Mouse (Mus musculus) gastrocnemius, postnatal 36 days (tissue): ENCODE measurements around the gene Olfr213. TPM values are rescaled to one million over a fixed set of nuclear protein-coding genes. Genes with fewer than 3 reads are reported as not detected.
"Not testable (repeated sequence)": the region's sequence is repeated elsewhere in the genome, so short reads cannot be mapped to it uniquely, and the experiment has no call there.

ENCODE experiments used
- DNase-seq, 2 experiments: peaks; one replicate each; pipeline ENCODE4 v3.0.0; 2022
- intact Hi-C: fragments of 180-260 bp; cut with DNase I; formaldehyde crosslinking; loops from one replicate; pipeline ENCODE4 v1.15.1; 2025
- long read RNA-seq, 2 experiments: library from polyadenylated mRNA; stranded (forward); transcript quantifications; one replicate each; pipeline ENCODE4 v2.0.0; 2021
- total RNA-seq, 2 experiments: library from RNA; stranded (reverse); gene quantifications; 2 replicates each; pipeline ENCODE4 v1.2.3; 2021

Olfr213 gene
- total RNA-seq, result not detected
- long read RNA-seq, experiment 1, result 0 reads
- long read RNA-seq, experiment 2, result 0 reads

DNA sequence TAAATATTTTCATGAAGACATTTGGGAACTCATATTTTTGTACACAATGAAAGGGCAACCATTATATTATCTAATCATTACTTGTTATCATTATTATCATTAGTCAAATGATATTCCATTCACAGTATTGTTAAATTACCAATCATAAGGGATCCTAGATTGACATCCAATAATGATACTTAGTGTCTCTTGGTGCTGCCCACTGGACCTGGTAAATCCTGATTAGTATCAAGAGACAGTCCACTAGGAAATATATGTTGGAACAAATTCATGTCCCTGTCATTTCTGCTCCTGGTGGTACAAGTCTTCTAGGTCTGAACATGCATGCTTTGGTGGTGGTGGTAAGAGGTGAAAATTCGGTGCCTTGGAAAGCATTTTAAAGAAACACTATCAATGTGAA is at the start of gene Olfr213:
Gene Olfr213 (plus strand): TSS at position 301 of the 400 bp plus-strand sequence.
- DNase-seq, result no peak
- intact Hi-C loops, result no loop called here

DNA sequence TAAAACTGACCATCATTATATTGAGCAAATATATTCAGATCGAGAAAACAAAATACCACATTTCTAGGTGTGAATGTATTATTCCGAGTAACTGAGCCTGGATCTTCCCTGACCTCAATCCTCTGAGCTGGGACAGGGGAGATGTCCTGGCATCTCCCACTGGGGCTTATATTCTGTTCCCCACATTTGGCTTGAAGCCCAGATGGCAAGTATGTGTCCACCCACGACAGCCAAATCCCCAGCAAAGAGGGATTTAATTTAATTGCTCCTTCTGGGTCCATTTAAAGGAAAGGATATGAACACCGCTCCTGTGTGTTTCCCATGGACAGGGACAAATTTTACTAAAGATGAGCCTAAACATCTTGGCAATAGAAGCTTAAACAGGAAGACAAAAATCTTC is 49.5 kb upstream of the Olfr213 start, which contains the start of gene Olfr211:
Gene Olfr211 (plus strand): TSS at position 301 of the 400 bp plus-strand sequence.
- DNase-seq, result no peak
- intact Hi-C loops, result no loop called here

DNA sequence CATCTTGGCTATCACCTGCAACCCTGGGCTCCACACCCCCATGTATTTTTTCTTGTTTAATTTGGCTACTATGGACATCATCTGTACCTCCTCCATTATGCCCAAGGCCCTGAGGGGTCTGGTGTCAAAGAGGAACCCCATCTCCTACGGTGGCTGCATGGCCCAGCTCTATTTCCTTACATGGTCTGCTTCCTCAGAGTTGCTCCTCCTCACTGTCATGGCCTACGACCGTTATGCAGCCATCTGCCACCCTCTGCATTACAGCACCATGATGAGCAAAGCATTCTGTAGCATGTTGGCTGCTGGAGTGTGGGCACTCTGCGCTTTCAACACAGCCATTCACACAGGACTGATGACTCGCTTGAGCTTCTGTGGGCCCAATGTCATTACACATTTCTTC is 44.5 kb upstream of the Olfr213 start:
- no peak for DNase-seq
- intact Hi-C loops, result no loop called here

DNA sequence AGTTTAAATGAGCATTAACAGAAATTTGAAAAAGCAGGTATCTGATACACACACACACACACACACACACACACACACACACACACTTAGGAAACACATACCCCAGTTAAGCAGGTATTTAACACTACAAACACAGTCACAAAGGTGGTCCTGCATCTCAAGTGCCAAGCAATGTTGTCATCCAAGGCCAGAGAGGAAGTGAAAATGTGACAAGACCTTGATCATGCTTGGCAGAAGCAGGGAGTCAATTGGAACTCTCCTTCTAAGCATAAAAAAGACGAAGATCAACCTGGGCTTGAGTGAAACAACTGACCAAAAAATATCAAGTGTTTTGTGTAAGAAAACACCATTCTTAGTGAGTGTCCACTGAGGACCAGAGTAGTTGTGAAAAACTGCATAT is 42.3 kb upstream of the Olfr213 start:
- intact Hi-C loops, result no loop called here
- no peak for DNase-seq

DNA sequence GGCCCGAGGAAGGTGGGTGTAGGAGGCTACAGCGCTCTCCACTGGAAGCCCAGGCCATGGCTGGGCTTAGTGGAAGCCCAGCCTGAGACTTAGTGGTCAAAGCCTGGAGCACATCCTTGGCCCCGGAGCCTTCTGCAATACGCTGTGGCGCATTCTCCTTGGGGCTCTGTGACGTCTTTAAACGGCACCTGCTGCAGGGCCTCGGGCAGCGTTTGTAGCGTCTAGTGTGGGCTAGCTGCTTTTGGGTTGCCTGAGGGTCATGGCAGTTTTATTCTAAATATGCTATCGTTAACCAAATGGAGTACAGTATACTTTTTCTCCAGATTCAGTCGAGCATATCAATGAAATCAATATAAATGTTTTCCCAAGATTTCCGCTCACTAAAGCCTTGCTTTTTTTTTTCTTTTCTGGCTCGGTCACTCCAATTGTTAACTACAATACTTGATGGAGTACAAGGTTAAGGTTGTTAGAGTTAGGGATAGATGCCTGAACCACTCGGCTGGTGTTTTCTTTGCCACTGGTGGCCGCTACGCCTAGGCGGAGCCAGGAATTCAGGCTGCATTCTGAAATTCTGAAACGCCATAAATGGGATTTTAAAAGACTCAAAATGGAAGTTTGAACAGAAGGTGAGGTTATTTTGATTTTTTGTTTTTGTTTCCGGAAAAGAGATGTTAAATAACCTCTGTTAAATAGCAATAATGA is 31.8 kb upstream of the Olfr213 start, which contains the start of gene Olfr212:
Gene Olfr212 (plus strand): TSS at position 215 of the 702 bp plus-strand sequence.
- intact Hi-C loops, DNase-seq: not testable (repeated sequence)

DNA sequence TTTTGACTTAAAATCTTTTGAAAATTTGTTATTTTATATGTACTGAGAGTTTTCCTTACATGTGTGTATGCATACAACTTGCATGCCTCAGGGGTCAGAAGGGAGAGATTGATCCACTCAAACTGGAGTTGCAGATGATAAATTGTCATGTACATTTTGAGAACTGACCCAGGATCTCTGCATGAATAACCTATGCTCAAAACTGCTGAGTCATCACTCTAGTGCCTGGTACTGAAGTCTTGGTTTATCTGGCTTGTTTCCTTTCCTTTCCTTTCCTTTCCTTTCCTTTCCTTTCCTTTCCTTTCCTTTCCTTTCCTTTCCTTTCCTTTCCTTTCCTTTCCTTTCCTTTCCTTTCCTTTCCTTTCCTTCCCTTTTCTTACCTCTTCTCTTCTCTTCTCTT is 23.4 kb upstream of the Olfr213 start:
- intact Hi-C loops, result no loop called here
- no peak for DNase-seq

DNA sequence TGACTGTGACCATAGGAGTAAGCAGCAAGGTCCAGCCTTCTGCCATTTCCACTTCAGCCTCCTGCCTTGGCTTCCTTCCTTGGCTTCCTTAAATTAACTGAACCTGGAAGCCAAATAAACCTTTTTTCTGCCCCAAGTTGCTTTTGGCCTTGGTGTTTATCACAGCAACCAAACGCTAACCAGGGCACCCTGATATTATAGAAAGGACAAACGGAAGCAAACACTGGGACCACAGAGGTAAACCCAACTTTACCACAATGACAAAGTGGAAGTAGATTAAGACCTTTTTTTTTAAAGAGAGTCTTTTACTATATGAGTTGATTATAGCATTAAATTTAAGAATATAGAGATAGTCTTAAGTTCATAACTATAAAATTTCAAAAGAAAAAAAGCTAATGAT is 4.2 kb downstream of the Olfr213 start:
- no peak for DNase-seq
- intact Hi-C loops, result no loop called here

DNA sequence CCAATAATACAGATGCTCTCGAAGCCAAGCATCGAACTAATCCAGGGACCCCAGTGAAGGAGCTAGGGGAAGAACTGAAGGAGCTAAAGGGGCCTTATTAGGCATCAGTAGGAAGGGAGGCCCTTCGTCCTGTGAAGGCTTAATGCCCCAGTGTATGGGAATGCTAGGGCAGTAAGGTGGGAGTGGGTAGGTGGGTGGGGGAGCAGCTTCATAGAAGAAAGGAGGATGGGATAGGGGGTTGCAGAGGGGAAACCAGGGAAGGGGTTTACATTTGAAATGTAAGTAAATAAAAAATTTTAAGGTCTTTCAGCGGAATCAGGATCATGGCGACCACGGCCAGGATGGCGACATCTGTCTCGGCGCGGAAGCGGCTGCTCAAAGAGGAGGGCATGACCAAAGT is 12.6 kb downstream of the Olfr213 start, which contains the start of gene Gm5580:
Gene Gm5580 (plus strand): TSS at position 301 of the 400 bp plus-strand sequence.
- DNase-seq, intact Hi-C loops: not testable (repeated sequence)

DNA sequence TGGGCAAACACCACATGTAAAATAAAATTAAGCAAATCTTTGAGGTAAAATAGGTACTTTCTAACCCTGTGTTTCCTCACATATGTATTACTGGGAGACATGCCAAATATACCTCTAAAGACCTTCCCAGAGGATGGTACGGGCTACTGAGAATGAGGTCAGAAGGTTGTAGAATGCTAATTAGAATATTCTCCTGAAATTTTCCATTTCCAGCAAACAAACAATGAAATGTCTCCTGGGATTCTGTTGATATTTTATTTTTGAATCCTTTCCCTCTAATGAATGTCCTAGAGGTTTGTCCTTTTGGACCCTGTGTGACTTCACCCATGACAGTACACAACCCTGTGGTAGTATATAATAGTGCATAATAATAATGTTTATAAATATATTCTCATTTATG is 15.7 kb downstream of the Olfr213 start, which contains the start of gene Olfr214:
Gene Olfr214 (plus strand): TSS at position 301 of the 400 bp plus-strand sequence.
- DNase-seq, result no peak
- intact Hi-C loops, result no loop called here

DNA sequence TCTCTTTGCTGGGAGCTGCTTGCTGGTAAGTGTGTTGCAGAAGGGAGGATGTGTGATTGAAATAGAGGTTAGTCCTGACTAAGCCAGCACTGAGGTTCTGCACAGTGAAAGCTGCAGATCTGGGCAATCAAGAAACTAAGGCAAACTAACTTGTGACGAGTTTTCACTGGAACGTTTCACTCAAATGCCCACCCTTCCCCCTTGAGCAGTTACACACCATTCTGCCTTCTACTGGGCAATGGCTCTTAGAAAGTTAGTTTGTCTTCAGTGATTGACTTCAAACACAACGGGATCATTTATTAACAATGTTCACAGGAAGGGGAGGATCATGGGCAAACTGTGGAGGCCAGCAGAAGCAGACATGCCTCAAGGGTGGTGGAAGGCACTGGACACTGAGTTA is 16.7 kb downstream of the Olfr213 start:
- DNase-seq, result no peak
- intact Hi-C loops, result no loop called here

DNA sequence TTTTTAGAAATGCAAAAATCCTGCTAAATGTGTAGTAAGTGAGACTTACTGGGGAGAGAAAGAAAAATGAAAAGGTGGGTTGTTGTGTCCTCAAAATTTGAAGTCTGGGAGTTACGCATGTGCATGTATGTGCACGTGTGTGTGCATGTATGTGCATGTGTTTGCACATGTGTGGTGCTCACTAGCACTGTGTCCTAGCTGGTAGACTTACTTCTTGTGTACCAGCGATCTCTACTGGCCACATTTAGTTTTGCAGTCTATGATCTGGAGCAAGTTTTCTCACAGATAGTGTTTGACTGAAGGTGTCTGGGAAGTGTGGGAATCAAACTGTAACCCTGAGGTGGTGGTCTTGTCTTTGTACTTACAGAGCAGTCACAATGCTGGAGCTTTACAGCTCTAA is 31.6 kb downstream of the Olfr213 start:
- intact Hi-C loops, result no loop called here
- no peak for DNase-seq

DNA sequence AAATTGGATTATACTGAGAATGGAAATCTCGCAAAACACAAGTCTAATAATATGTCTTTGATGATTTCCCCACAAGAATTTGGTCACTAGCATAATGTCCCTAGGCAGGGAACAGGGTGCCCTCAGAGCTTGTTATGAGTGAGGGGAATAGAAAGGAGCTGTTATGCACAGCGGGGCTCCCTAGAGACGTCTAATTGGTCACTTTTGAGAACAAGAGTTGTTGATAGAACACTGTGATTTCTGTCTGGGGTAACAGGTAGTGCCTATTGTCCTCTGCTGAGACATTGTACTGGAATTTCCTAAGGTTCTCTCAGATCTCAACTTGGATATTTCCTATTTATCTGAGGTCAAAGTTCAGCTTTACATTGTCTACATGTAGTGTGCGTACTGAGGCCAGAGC is 45.8 kb downstream of the Olfr213 start, which contains the start of gene Olfr215:
Gene Olfr215 (minus strand): TSS at position 101 of the 400 bp plus-strand sequence.
- intact Hi-C loops, result no loop called here
- no peak for DNase-seq

Other genes starting within 250 kb of the Olfr213 start
- 10 to 100 TPM; 23.4 to 24.9 TPM for gene March8, start 200.4 kb upstream of the Olfr213 start, total RNA-seq
- under 1 TPM; 0.64 to 0.66 TPM for gene Alox5, start 77.3 kb upstream of the Olfr213 start, total RNA-seq
- gene Olfr211, start 49.4 kb upstream of the Olfr213 start, total RNA-seq, result not detected
- gene Olfr212, start 31.9 kb upstream of the Olfr213 start, total RNA-seq, result not detected
- gene Gm5580, start 12.7 kb downstream of the Olfr213 start, total RNA-seq, result 1 to 10 TPM in 1 of 2 experiments, under 1 TPM in 1; 0.79 to 1.3 TPM
- not detected for gene Olfr214, start 15.8 kb downstream of the Olfr213 start, total RNA-seq
- gene Olfr215, start 45.7 kb downstream of the Olfr213 start, total RNA-seq, result not detected
- 1 to 10 TPM; 6.2 to 7.1 TPM for gene Zfp422, start 90.5 kb downstream of the Olfr213 start, total RNA-seq
- 10 to 100 TPM; 10.2 to 13.3 TPM for gene Depp1, start 112.2 kb downstream of the Olfr213 start, total RNA-seq
- 1 to 10 TPM; 1.6 to 2.0 TPM for gene Rassf4, start 135.5 kb downstream of the Olfr213 start, total RNA-seq
- gene Tmem72, start 178.5 kb downstream of the Olfr213 start, total RNA-seq, result under 1 TPM; 0.02 to 0.03 TPM